Mouse (Mus musculus) hindbrain, embryonic 11.5 days (tissue): ENCODE measurements around the gene Lamb3. TPM values are rescaled to one million over a fixed set of nuclear protein-coding genes. Genes with fewer than 3 reads are reported as not detected.

Source experiments
- ATAC-seq: fragments of 200-750 bp; cut with Nextera tagmentation; 2 replicates; pipeline ENCODE4 v1.8.0; 2017; ENCODE audit warnings: mild to moderate bottlenecking, moderate TSS enrichment, moderate library complexity; ENCODE audit not compliant: low FRiP score
- DNase-seq: peaks from one replicate; pipeline ENCODE4 v3.0.0-alpha.2; 2015; ENCODE audit warnings: low spot score
- H3K27ac ChIP-seq: fragments of 300-500 bp; sonication (generic); 2 replicates; pipeline ENCODE4 v1.5.1; 2014; ENCODE audit warnings: mild to moderate bottlenecking, low read depth, low read length
- H3K27me3 ChIP-seq: fragments of 300-500 bp; sonication (generic); 2 replicates; pipeline ENCODE4 v1.6.1; 2014; ENCODE audit warnings: mild to moderate bottlenecking, low read length, moderate library complexity, mixed read lengths; ENCODE audit not compliant: control insufficient read depth, insufficient read depth
- H3K36me3 ChIP-seq: fragments of 300-500 bp; sonication (generic); 2 replicates; pipeline ENCODE4 v1.6.1; 2014; ENCODE audit warnings: mild to moderate bottlenecking, low read length, moderate library complexity, mixed read lengths; ENCODE audit not compliant: control insufficient read depth, insufficient read depth
- H3K4me1 ChIP-seq: fragments of 300-500 bp; sonication (generic); replicated peaks from 2 replicates; pipeline ENCODE4 v1.6.1; 2014; ENCODE audit warnings: low read length, mixed read lengths; ENCODE audit not compliant: control insufficient read depth, insufficient read depth
- H3K4me2 ChIP-seq: fragments of 300-500 bp; sonication (generic); replicated peaks from 2 replicates; pipeline ENCODE4 v1.6.1; 2014; ENCODE audit warnings: mild to moderate bottlenecking, low read depth, low read length
- H3K4me3 ChIP-seq: fragments of 300-500 bp; sonication (generic); 2 replicates; pipeline ENCODE4 v1.5.1; 2014; ENCODE audit warnings: low read depth, low read length
- H3K9ac ChIP-seq: fragments of 300-500 bp; sonication (generic); 2 replicates; pipeline ENCODE4 v1.6.1; 2014; ENCODE audit warnings: low read depth, low read length
- H3K9me3 ChIP-seq: fragments of 300-500 bp; sonication (generic); 2 replicates; pipeline ENCODE4 v1.6.1; 2016; ENCODE audit warnings: low read length; ENCODE audit not compliant: control insufficient read depth
- WGBS: fragments of 180-500 bp; shearing (Covaris S2); extraction: QIAGEN DNeasy Blood & Tissue Kit; methylation state at CpG from one replicate; pipeline ENCODE4 v1.1.7; 2014; 5-methylcytosine and 5-hydroxymethylcytosine counted together
- polyA plus RNA-seq: library from polyadenylated mRNA; unstranded; fragments of >200 nt; fragmentation: Nextera tagmentation; extraction: Ambion mirVana; gene quantifications from 2 replicates; pipeline ENCODE4 v1.2.1, GENCODE M21; 2014

Gene Lamb3
- polyA plus RNA-seq, 1 experiment from 2014 or later: 0.12 TPM

GRCm38 (mm10) chr1:193368055-193368454 is 160.6 kb downstream of the Lamb3 start:
- no peak for DNase-seq
- H3K4me2 ChIP-seq: peak overlapping the region; percentile 8; the same call in 1 of the 2 replicates
- 38% methylated on average over 10 of the region's 10 CpGs for WGBS
- no peaks in the 10 kb centered on the region for H3K36me3 ChIP-seq
- no peak overlapping the region for H3K9ac ChIP-seq
- H3K9me3 ChIP-seq: no peaks in the 10 kb centered on the region
- no peak overlapping the region for H3K4me3 ChIP-seq
- H3K4me1 ChIP-seq: no peaks in the 10 kb centered on the region; the same call in 1 of the 2 replicates
- no peak overlapping the region for H3K27ac ChIP-seq
- ATAC-seq: peak; percentile 44
- no peaks in the 10 kb centered on the region for H3K27me3 ChIP-seq

GRCm38 (mm10) chr1:193369091-193369490 is 161.6 kb downstream of the Lamb3 start:
- H3K9me3 ChIP-seq: no peaks in the 10 kb centered on the region
- peak overlapping the region; percentile 23; the same call in 1 of the 2 replicates for H3K4me3 ChIP-seq
- H3K27ac ChIP-seq: no peak overlapping the region
- no peaks in the 10 kb centered on the region for H3K36me3 ChIP-seq
- H3K27me3 ChIP-seq: no peaks in the 10 kb centered on the region
- 42% methylated on average over 8 of the region's 8 CpGs for whole genome bisulfite sequencing
- H3K4me1 ChIP-seq: no peaks in the 10 kb centered on the region; the same call in 1 of the 2 replicates
- H3K9ac ChIP-seq: no peak overlapping the region
- H3K4me2 ChIP-seq: peak overlapping the region; percentile 28
- DNase-seq (no peak), ATAC-seq (no peak)

- peak; percentile 75 for DNase-seq
- H3K9ac ChIP-seq: 0 out of 2 replicates have a peak within 1 kb of the TSS, but pooled peaks have one; percentile 2
- H3K27ac ChIP-seq: no peak within 1 kb of the TSS
- WGBS: 0% methylated on average over 2 of the region's 2 CpGs
- peak within 1 kb of the TSS; percentile 28 for H3K4me2 ChIP-seq
- H3K4me3 ChIP-seq: peak within 1 kb of the TSS; percentile 23
- H3K27me3 ChIP-seq: no peaks in the 10 kb centered on the region
- H3K36me3 ChIP-seq: no peaks in the 10 kb centered on the region
- no peaks in the 10 kb centered on the region; the same call in 1 of the 2 replicates for H3K4me1 ChIP-seq
- peak; percentile 87 for ATAC-seq
- H3K9me3 ChIP-seq: no peaks in the 10 kb centered on the region
These were observed 162.6 kb downstream of the Lamb3 start, which contains the start of gene Camk1g for GRCm38 (mm10) chr1:193370096-193370495. Gene Camk1g, minus strand, starts transcription at chr1:193370298.

GRCm38 (mm10) chr1:193373906-193374413 is 166.5 kb downstream of the Lamb3 start:
- Histone ChIP-seq H3K4me2 (no peak overlapping the region), H3K9me3 (no peaks in the 10 kb centered on the region), H3K27me3 (no peaks in the 10 kb centered on the region), H3K27ac (no peak overlapping the region), H3K36me3 (no peaks in the 10 kb centered on the region), H3K4me3 (no peak overlapping the region), H3K9ac (no peak overlapping the region), H3K4me1 (no peaks in the 10 kb centered on the region; the same call in 1 of the 2 replicates)
- ATAC-seq: no peak
- 85% methylated on average over 6 of the region's 6 CpGs for WGBS
- DNase-seq: no peak

GRCm38 (mm10) chr1:193376478-193377134 is 169.1 kb downstream of the Lamb3 start:
- H3K4me3 ChIP-seq: no peak overlapping the region
- no peaks in the 10 kb centered on the region for H3K4me1 ChIP-seq
- DNase-seq: peak; percentile 81
- peak; percentile 68 for ATAC-seq
- H3K27me3 ChIP-seq: no peaks in the 10 kb centered on the region
- no peak overlapping the region for H3K9ac ChIP-seq
- no peak overlapping the region for H3K4me2 ChIP-seq
- H3K36me3 ChIP-seq: no peaks in the 10 kb centered on the region
- H3K27ac ChIP-seq: no peak overlapping the region
- 42% methylated on average over 4 of the region's 4 CpGs for WGBS
- no peaks in the 10 kb centered on the region for H3K9me3 ChIP-seq

- Histone ChIP-seq H3K27ac (no peak overlapping the region), H3K36me3 (no peaks in the 10 kb centered on the region), H3K4me3 (no peak overlapping the region), H3K9me3 (no peaks in the 10 kb centered on the region), H3K4me2 (no peak overlapping the region), H3K9ac (no peak overlapping the region), H3K4me1 (peaks cover 3% of the 10 kb centered on the region), H3K27me3 (no peaks in the 10 kb centered on the region)
- WGBS: 71% methylated on average over 6 of the region's 6 CpGs
- ATAC-seq: no peak
- DNase-seq: no peak
These were observed 172.1 kb downstream of the Lamb3 start for GRCm38 (mm10) chr1:193379634-193380033.

GRCm38 (mm10) chr1:193380877-193381276 is 173.4 kb downstream of the Lamb3 start:
- Histone ChIP-seq H3K4me2 (no peak overlapping the region), H3K4me1 (peaks cover 3% of the 10 kb centered on the region), H3K9ac (no peak overlapping the region), H3K27me3 (no peaks in the 10 kb centered on the region), H3K36me3 (no peaks in the 10 kb centered on the region), H3K4me3 (no peak overlapping the region), H3K27ac (no peak overlapping the region), H3K9me3 (no peaks in the 10 kb centered on the region)
- WGBS: 91% methylated on average over 5 of the region's 5 CpGs
- DNase-seq: no peak
- ATAC-seq: no peak

GRCm38 (mm10) chr1:193381597-193382404 is 174.3 kb downstream of the Lamb3 start:
- Histone ChIP-seq H3K4me1 (peaks cover 6% of the 10 kb centered on the region), H3K27ac (peak overlapping the region; percentile 4; the same call in 1 of the 2 replicates), H3K4me3 (peak overlapping the region; percentile 14; the same call in 1 of the 2 replicates), H3K36me3 (no peaks in the 10 kb centered on the region), H3K9me3 (no peaks in the 10 kb centered on the region), H3K4me2 (peak overlapping the region; percentile 15), H3K9ac (peak overlapping the region; percentile 2; the same call in 1 of the 2 replicates), H3K27me3 (no peaks in the 10 kb centered on the region)
- DNase-seq: peak; percentile 48
- ATAC-seq: peak; percentile 36
- 27% methylated on average over 11 of the region's 11 CpGs for WGBS
